Mouse (Mus musculus) E14TG2a.4 (cell line): ENCODE results near the gene Cer1.

Experiments
- CTCF ChIP-seq: conservative IDR thresholded peaks from 2 replicates; pipeline ENCODE4 v1.5.1; 2014; ENCODE audit warnings: low read length
- POU5F1 ChIP-seq: IDR thresholded peaks from 2 replicates; pipeline ENCODE4 v1.6.1; 2014; ENCODE audit warnings: low read length, borderline replicate concordance

DNA sequence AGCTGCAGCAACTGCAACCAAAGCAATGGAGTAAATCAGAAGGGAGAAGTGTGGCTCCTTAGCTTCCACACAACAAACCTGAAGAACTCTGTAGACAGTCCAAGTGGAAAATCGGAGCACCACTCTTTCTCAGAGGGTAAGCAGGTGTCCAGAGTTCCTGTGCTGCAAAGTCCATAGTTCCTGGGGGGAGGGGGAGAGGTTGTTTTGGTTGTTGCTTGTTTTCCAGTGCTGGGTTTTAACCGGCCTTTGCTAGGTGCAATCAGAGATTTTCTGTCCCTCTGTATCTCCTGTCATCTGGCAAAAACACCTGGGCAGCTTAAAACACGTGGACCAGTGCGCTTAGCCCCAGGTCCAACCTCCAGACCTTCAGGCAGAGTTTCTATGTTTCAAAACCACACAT is 10.2 kb downstream of the Cer1 start:
- TF ChIP-seq CTCF (no peak), POU5F1 (no peak)
